Mouse (Mus musculus) testis, adult 2 months (tissue): ENCODE results near the gene Ambp.

Source experiments
- CTCF ChIP-seq: fragments of 200-500 bp; IDR thresholded peaks from 2 replicates; pipeline ENCODE4 v1.5.1; 2012; ENCODE audit warnings: low read depth, mild to moderate bottlenecking, inconsistent platforms, low read length, moderate library complexity; ENCODE audit not compliant: control insufficient read depth, insufficient read depth, insufficient replicate concordance
- POLR2A ChIP-seq: fragments of 200-500 bp; IDR thresholded peaks from 2 replicates; pipeline ENCODE4 v1.6.1; 2012; ENCODE audit warnings: low read depth, mild to moderate bottlenecking, inconsistent platforms, low read length, moderate library complexity; ENCODE audit not compliant: control insufficient read depth

DNA sequence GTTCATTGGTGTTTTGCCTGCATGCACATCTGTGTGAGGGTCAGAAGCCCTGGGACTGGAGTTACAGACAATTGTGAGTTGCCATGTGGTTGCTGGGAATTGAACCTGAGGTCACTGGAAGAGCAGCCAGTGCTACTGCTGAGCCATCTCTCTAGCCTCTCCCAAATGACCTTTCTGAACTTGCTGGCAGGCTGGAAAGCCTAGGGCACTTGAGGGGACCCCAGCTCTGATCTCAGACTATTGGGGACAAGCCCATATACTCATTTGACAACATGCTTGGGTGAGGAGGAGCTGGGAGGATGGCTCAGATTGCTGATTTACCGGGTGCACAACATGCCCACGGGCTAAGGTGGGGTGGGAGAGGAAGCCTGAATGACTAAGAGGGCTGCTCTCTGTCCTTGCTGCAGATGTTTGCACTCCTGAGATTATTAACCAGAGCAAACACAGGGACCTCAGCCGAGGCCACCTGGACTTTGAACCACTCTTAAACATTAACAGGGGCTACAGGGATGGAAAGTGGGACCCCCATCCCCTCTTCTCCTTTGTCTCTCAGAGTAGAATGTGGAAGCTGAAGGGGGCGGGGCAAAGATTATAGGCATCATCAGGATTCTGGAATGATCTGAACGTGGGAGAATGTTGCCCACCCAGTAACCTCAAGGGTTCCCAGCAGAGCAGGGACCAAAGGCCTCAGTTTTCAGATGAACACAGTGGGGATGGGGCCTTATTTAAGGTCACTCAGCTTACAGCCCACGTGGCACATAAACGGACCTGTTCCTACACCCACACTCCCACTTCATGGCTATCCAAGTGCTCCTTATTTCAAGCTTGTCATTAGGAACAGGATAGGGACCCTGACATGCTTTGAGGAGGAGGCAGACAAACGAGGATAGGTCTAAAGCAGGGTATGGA is 2.4 kb upstream of the Ambp start:
- TF ChIP-seq POLR2A (no peak), CTCF (no peak)
